Mouse (Mus musculus): ENCODE results near the gene Cux2. TPM values are rescaled to one million over a fixed set of nuclear protein-coding genes. Genes with fewer than 3 reads are reported as not detected.

Gene Cux2
- polyA plus RNA-seq, 2 experiments, result 3.0 to 6.1 TPM

DNA sequence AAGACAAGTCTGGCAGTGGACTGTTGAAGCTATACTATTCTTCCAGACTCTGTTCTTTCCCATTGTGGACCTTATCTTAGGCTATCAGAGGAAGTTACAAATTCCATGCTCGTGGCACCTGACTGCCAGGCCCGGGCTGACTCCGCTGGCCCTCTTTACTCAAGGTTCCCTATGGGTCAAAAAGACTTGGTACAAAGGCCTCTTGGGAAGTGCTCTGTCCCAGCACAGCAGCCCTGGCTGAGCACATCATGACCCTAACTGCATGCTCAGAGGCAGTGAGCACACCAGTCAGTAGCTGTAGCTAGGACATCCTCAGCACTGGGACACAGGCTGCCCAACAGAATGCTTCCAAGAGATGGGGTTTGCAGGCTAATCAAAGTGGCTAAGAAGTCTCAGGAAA, 229.2 kb downstream of the Cux2 start:
- H3K9me3 ChIP-seq (ENCODE audit: control insufficient read depth, low read length), result no peaks in the 10 kb centered on the region
- 92% methylated on average over 3 of the region's 3 CpGs for WGBS
- no peaks in the 10 kb centered on the region for H3K27me3 ChIP-seq (ENCODE audit: control insufficient read depth, insufficient read depth, low read length)
- no peak overlapping the region for H3K9ac ChIP-seq (ENCODE audit: low read depth, low read length, severe bottlenecking)
- no peak overlapping the region for H3K4me3 ChIP-seq (replicated peaks; ENCODE audit: low read length)
- H3K4me2 ChIP-seq (replicated peaks; ENCODE audit: low read depth, low read length, severe bottlenecking), result no peak overlapping the region
- DNase-seq (ENCODE audit: low spot score) (no peak), ATAC-seq (ENCODE audit: low FRiP score, low read depth) (no peak)
- H3K4me1 ChIP-seq (ENCODE audit: control insufficient read depth, insufficient read depth, low read length), result 0 out of 2 replicates have a peak, but pooled peaks cover 4% of the 10 kb centered on the region
- no peak for TF ChIP-seq POLR2A (IDR thresholded peaks at IDR 0.05; ENCODE audit: borderline replicate concordance, extremely low read depth, insufficient read depth, insufficient read length)
- no peak overlapping the region for H3K27ac ChIP-seq (replicated peaks; ENCODE audit: low read depth, low read length)
- H3K36me3 ChIP-seq (ENCODE audit: control insufficient read depth, insufficient read depth, low read length), result peaks cover 57% of the 10 kb centered on the region

DNA sequence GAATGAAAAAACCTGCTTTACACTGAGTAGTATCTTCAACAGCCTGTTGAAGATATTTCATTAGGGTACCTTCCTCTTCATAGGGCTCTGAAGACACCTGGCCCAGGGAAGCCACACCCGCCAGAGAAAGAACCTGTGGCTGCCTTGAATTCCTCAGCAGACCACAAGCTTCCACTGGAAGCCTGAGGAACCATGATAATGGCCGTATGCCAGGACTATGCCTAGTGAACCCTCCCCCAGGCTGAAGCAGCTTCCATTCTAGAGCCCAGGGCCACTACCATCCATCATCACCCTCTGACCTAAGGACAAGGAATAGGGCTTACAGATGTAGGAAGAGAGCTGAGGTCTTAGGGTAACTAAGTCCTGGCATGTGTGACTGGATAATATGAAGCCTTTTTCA, 229.7 kb downstream of the Cux2 start:
- no peak for TF ChIP-seq POLR2A (IDR thresholded peaks at IDR 0.05; ENCODE audit: borderline replicate concordance, extremely low read depth, insufficient read depth, insufficient read length)
- Histone ChIP-seq H3K4me1 (ENCODE audit: control insufficient read depth, insufficient read depth, low read length) (0 out of 2 replicates have a peak, but pooled peaks cover 4% of the 10 kb centered on the region), H3K9ac (ENCODE audit: low read depth, low read length, severe bottlenecking) (no peak overlapping the region), H3K4me2 (replicated peaks; ENCODE audit: low read depth, low read length, severe bottlenecking) (no peak overlapping the region), H3K9me3 (ENCODE audit: control insufficient read depth, low read length) (no peaks in the 10 kb centered on the region), H3K27ac (replicated peaks; ENCODE audit: low read depth, low read length) (no peak overlapping the region), H3K4me3 (replicated peaks; ENCODE audit: low read length) (no peak overlapping the region), H3K27me3 (ENCODE audit: control insufficient read depth, insufficient read depth, low read length) (no peaks in the 10 kb centered on the region), H3K36me3 (ENCODE audit: control insufficient read depth, insufficient read depth, low read length) (peaks cover 58% of the 10 kb centered on the region)
- no peak for ATAC-seq (ENCODE audit: low FRiP score, low read depth)
- no peak for DNase-seq (ENCODE audit: low spot score)
- 73% methylated on average over 2 of the region's 2 CpGs for whole genome bisulfite sequencing

DNA sequence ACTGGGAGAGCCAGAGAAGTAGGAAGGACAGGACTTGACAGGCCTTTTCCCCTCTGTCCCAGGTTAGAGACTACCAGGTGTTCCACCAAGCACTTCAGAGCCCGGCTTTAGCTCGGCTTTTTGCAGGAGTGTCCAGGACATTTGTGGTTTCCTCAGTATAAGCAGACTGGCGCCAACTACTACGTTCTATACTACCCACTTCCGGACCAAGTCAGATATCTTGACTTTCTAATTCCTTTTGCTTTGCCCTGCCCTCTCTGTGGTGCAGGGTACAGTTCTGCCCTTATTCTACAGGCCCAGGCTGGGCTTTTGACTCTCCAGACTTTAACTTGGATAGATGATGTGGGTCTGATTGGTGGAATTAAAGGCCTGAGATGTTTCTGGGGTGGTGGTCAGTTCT, 230.3 kb downstream of the Cux2 start:
- no peak for DNase-seq (ENCODE audit: low spot score)
- no peak for TF ChIP-seq POLR2A (IDR thresholded peaks at IDR 0.05; ENCODE audit: borderline replicate concordance, extremely low read depth, insufficient read depth, insufficient read length)
- Histone ChIP-seq H3K9me3 (ENCODE audit: control insufficient read depth, low read length) (no peaks in the 10 kb centered on the region), H3K4me2 (replicated peaks; ENCODE audit: low read depth, low read length, severe bottlenecking) (no peak overlapping the region), H3K27me3 (ENCODE audit: control insufficient read depth, insufficient read depth, low read length) (no peaks in the 10 kb centered on the region), H3K27ac (replicated peaks; ENCODE audit: low read depth, low read length) (no peak overlapping the region), H3K36me3 (ENCODE audit: control insufficient read depth, insufficient read depth, low read length) (peaks cover 56% of the 10 kb centered on the region), H3K4me3 (replicated peaks; ENCODE audit: low read length) (no peak overlapping the region), H3K9ac (ENCODE audit: low read depth, low read length, severe bottlenecking) (no peak overlapping the region), H3K4me1 (ENCODE audit: control insufficient read depth, insufficient read depth, low read length) (0 out of 2 replicates have a peak, but pooled peaks cover 4% of the 10 kb centered on the region)
- 78% methylated on average over 5 of the region's 5 CpGs for WGBS
- no peak for ATAC-seq (ENCODE audit: low FRiP score, low read depth)

DNA sequence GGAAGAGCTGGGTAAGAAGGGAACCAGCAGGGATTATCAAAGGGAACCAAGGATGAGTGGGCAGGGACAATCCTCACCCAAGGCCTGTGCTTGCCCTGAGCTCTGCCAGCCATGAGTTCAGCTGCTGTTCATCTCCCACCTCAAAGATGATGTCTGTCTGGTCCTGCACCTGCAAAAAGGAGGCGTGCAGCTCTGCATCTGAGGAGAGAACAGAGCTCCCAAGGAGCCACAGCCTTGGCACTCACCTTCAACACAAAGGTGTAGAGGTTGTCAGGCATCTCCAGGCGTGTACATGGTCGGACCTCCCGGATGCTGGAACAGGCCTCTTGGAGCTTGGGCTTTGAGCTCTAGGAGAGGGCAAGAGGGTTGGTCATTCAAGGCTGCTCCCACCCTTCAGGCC, 231.0 kb downstream of the Cux2 start:
- Histone ChIP-seq H3K36me3 (ENCODE audit: control insufficient read depth, insufficient read depth, low read length) (peaks cover 61% of the 10 kb centered on the region), H3K27ac (replicated peaks; ENCODE audit: low read depth, low read length) (no peak overlapping the region)
- no peak for DNase-seq (ENCODE audit: low spot score)

DNA sequence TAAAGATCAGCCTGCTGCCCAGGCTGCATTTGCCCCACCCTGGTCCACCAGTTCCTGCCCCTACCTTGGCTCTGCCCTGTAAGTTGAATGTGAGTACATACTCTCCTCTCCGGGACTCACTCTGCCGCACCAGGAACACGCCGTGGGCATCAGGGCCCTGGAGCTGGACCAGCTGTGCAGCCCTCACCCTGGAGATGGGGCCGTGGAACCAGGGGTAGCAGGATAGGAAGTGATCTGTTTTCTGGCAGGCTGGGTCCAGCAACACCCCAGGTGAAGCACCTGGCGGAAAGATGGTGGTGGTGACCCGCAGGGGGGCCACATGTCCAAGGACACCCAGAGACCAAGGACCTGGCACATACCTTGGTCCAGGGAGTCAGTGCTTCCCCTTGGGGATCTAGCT, 231.5 kb downstream of the Cux2 start:
- Histone ChIP-seq H3K9ac (ENCODE audit: low read depth, low read length, severe bottlenecking) (no peak overlapping the region), H3K4me2 (replicated peaks; ENCODE audit: low read depth, low read length, severe bottlenecking) (no peak overlapping the region), H3K4me1 (ENCODE audit: control insufficient read depth, insufficient read depth, low read length) (0 out of 2 replicates have a peak, but pooled peaks cover 3% of the 10 kb centered on the region), H3K36me3 (ENCODE audit: control insufficient read depth, insufficient read depth, low read length) (peaks cover 66% of the 10 kb centered on the region), H3K27ac (replicated peaks; ENCODE audit: low read depth, low read length) (no peak overlapping the region), H3K4me3 (replicated peaks; ENCODE audit: low read length) (no peak overlapping the region), H3K9me3 (ENCODE audit: control insufficient read depth, low read length) (no peaks in the 10 kb centered on the region), H3K27me3 (ENCODE audit: control insufficient read depth, insufficient read depth, low read length) (no peaks in the 10 kb centered on the region)
- ATAC-seq (ENCODE audit: low FRiP score, low read depth), result no peak
- WGBS, result 96% methylated on average over 7 of the region's 7 CpGs
- DNase-seq (ENCODE audit: low spot score), result no peak
- TF ChIP-seq POLR2A (IDR thresholded peaks at IDR 0.05; ENCODE audit: borderline replicate concordance, extremely low read depth, insufficient read depth, insufficient read length), result no peak

More for the DNA sequence above, 231.0 kb downstream of the Cux2 start:
- Histone ChIP-seq H3K9ac (ENCODE audit: low read depth, low read length, severe bottlenecking) (no peak overlapping the region), H3K4me2 (replicated peaks; ENCODE audit: low read depth, low read length, severe bottlenecking) (no peak overlapping the region), H3K9me3 (ENCODE audit: control insufficient read depth, low read length) (no peaks in the 10 kb centered on the region), H3K27me3 (ENCODE audit: control insufficient read depth, insufficient read depth, low read length) (no peaks in the 10 kb centered on the region), H3K4me1 (ENCODE audit: control insufficient read depth, insufficient read depth, low read length) (0 out of 2 replicates have a peak, but pooled peaks cover 4% of the 10 kb centered on the region), H3K4me3 (replicated peaks; ENCODE audit: low read length) (no peak overlapping the region)
- TF ChIP-seq POLR2A (IDR thresholded peaks at IDR 0.05; ENCODE audit: borderline replicate concordance, extremely low read depth, insufficient read depth, insufficient read length), result no peak
- no peak for ATAC-seq (ENCODE audit: low FRiP score, low read depth)
- WGBS, result 93% methylated on average over 4 of the region's 4 CpGs

DNA sequence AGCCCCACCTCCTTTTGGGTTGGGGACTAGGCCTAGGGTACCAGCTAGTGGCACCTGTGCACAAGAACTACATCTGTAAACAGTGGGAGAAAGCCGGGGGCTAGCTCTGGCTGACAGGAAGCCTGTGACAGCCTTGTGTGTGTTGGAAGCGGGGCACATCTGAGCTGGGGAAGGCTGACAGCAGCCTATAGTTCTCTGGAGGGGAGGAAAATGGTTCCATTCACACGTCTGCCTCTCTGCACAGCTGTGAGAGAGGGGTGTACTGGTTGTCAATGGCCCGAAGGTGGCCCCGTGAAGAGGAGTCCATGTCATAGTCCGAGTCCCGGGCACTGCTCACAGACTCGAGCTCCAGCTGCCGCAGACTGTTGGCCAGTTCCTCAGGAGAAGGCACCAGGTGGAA, 232.4 kb downstream of the Cux2 start:
- 82% methylated on average over 9 of the region's 9 CpGs for WGBS
- ATAC-seq (ENCODE audit: low FRiP score, low read depth) (no peak), DNase-seq (ENCODE audit: low spot score) (no peak)
- Histone ChIP-seq H3K4me1 (ENCODE audit: control insufficient read depth, insufficient read depth, low read length) (no peaks in the 10 kb centered on the region), H3K4me2 (replicated peaks; ENCODE audit: low read depth, low read length, severe bottlenecking) (no peak overlapping the region), H3K9me3 (ENCODE audit: control insufficient read depth, low read length) (no peaks in the 10 kb centered on the region), H3K27me3 (ENCODE audit: control insufficient read depth, insufficient read depth, low read length) (no peaks in the 10 kb centered on the region), H3K27ac (replicated peaks; ENCODE audit: low read depth, low read length) (no peak overlapping the region), H3K36me3 (ENCODE audit: control insufficient read depth, insufficient read depth, low read length) (peaks cover 72% of the 10 kb centered on the region), H3K4me3 (replicated peaks; ENCODE audit: low read length) (no peak overlapping the region), H3K9ac (ENCODE audit: low read depth, low read length, severe bottlenecking) (no peak overlapping the region)
- TF ChIP-seq POLR2A (IDR thresholded peaks at IDR 0.05; ENCODE audit: borderline replicate concordance, extremely low read depth, insufficient read depth, insufficient read length), result no peak
